Mouse (Mus musculus) bone marrow, adult 2 months (tissue): Measurements from ENCODE around the gene Tle2.

Experiments used
- CTCF ChIP-seq: fragments of 200-500 bp; IDR thresholded peaks from 2 replicates; pipeline ENCODE4 v1.5.1; 2011; ENCODE audit warnings: low read length, control low read depth; ENCODE audit not compliant: control insufficient read depth, insufficient read depth
- POLR2A ChIP-seq: fragments of 200-500 bp; IDR thresholded peaks from 2 replicates; pipeline ENCODE4 v1.6.1; 2011; ENCODE audit warnings: low read depth, mild to moderate bottlenecking, control low read depth, low read length, borderline replicate concordance; ENCODE audit not compliant: control insufficient read depth

DNA sequence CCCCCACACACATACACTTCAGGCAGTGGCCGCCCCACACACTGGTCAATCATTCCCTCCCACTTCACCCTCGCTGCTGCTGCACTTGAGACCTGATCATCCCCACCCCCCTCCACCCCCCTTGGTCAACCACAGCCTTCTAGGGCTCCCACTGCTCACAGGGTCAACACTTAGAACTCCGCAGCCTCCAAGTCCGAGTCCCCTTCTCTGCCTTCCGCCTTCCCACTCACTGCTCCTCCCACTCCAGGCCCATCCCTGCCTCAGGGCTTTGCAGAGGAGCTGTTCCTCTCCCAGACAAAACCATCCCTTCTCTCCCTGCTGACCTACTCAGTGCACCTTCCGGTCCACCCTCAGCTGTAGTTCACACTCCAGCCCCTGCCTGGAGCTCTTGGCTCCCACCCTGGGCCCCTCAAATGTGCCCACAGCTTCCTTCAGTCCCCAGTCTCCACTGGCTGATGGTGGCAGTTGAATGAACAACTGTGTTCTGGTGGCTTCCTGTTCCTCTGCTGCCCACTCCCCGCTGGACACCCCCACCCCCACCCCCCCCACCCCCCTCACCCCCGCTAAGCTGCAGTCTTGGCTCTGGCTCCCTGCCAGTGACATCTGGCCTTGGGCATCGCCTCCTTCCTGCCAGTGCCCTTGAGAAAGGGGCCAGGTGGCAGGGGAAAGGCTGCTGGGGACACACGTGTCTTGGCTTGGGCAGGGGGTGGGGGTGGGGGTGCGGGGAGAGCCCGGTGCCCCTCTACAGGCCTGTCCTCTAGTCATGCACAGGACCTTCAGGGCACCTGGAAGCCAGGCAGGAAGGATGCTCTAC, 23.0 kb downstream of the Tle2 start:
- TF ChIP-seq POLR2A, result no peak
- no peak for TF ChIP-seq CTCF
